Mouse (Mus musculus) limb, embryonic 12.5 days (tissue): Measurements from ENCODE around the gene Zfp839. TPM values are rescaled to one million over a fixed set of nuclear protein-coding genes. Genes with fewer than 3 reads are reported as not detected.

ENCODE experiments used
- ATAC-seq: fragments of 200-750 bp; cut with Nextera tagmentation; 2 replicates; pipeline ENCODE4 v1.8.0; 2017; ENCODE audit warnings: low read depth, moderate TSS enrichment; ENCODE audit not compliant: insufficient number of reproducible peaks, insufficient read depth, low FRiP score, low TSS enrichment
- H3K27ac ChIP-seq: fragments of 300-500 bp; sonication (generic); 2 replicates; pipeline ENCODE4 v1.5.1; 2016; ENCODE audit warnings: mild to moderate bottlenecking, moderate library complexity
- H3K27me3 ChIP-seq: fragments of 300-500 bp; sonication (generic); 2 replicates; pipeline ENCODE4 v1.6.1; 2016; ENCODE audit warnings: mild to moderate bottlenecking, moderate library complexity
- H3K36me3 ChIP-seq: fragments of 300-500 bp; sonication (generic); 2 replicates; pipeline ENCODE4 v1.6.1; 2016; ENCODE audit warnings: mild to moderate bottlenecking, moderate library complexity
- H3K4me1 ChIP-seq: fragments of 300-500 bp; sonication (generic); replicated peaks from 2 replicates; pipeline ENCODE4 v1.6.1; 2016
- H3K4me2 ChIP-seq: fragments of 300-500 bp; sonication (generic); 2 replicates; pipeline ENCODE4 v1.6.1; 2016; ENCODE audit warnings: mild to moderate bottlenecking, moderate library complexity
- H3K4me3 ChIP-seq: fragments of 300-500 bp; sonication (generic); replicated peaks from 2 replicates; pipeline ENCODE4 v1.5.1; 2016; ENCODE audit warnings: mild to moderate bottlenecking
- H3K9ac ChIP-seq: fragments of 300-500 bp; sonication (generic); replicated peaks from 2 replicates; pipeline ENCODE4 v1.6.1; 2016; ENCODE audit warnings: mild to moderate bottlenecking, moderate library complexity
- H3K9me3 ChIP-seq: fragments of 300-500 bp; sonication (generic); 2 replicates; pipeline ENCODE4 v1.6.1; 2016; ENCODE audit warnings: mild to moderate bottlenecking, moderate library complexity
- WGBS: fragments of 180-500 bp; shearing (Covaris S2); methylation state at CpG from one replicate; pipeline ENCODE4 v1.1.7; 2016; 5-methylcytosine and 5-hydroxymethylcytosine counted together
- polyA plus RNA-seq: library from polyadenylated mRNA; unstranded; fragments of >200 nt; fragmentation: Nextera tagmentation; extraction: Ambion mirVana; gene quantifications from 2 replicates; pipeline ENCODE4 v1.2.1, GENCODE M21; 2016

Gene Zfp839
- polyA plus RNA-seq, 1 experiment from 2014 or later: 8.2 TPM

DNA sequence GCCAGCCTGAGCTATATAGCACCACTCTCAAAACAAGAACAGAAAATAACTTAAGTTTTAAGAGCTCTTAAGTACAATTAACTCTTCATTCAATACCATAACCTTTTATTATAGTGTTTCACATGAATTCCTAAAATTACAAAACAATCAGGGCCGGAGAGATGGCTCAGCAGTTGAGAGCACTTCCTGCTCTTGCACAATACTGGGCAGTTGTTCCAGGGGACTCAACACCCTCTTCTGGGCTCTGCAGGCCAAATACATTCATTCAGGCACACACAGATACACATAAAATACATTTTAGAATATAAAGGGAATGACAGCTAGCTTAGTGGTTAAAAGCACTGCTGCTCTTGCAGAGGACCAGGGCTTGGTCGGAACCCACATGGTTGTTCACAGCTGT is 33.2 kb upstream of the Zfp839 start:
- H3K4me2 ChIP-seq: no peak overlapping the region
- no peaks in the 10 kb centered on the region for H3K27me3 ChIP-seq
- no peak for ATAC-seq
- peaks cover 7% of the 10 kb centered on the region; the same call in 1 of the 2 replicates for H3K36me3 ChIP-seq
- no peaks in the 10 kb centered on the region for H3K4me1 ChIP-seq
- no peak overlapping the region for H3K4me3 ChIP-seq
- no peaks in the 10 kb centered on the region for H3K9me3 ChIP-seq
- WGBS: 86% methylated on average over 2 of the region's 2 CpGs
- no peak overlapping the region for H3K9ac ChIP-seq
- H3K27ac ChIP-seq: no peak overlapping the region

DNA sequence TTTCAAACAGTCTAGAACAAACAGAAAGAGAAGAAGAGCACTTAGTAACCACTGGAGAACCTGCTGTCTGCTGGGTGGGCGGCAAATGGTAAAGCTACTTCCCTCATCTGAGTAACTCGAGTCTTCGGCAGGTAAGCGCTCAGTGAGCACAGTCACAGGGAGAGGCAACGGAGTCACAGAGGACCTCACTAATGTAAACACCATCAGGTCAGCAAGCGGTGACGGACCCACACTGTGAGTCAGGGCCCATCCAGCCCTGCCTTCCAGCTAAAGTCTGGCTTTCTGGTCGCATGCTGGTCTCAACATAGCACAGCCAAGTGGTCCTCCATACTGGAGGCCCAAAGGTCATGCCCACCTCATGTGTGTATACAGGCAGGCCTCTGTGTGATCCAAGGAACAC is 30.7 kb upstream of the Zfp839 start:
- no peak for ATAC-seq
- no peaks in the 10 kb centered on the region for H3K36me3 ChIP-seq
- no peak overlapping the region for H3K4me3 ChIP-seq
- no peak overlapping the region for H3K4me2 ChIP-seq
- H3K27me3 ChIP-seq: no peaks in the 10 kb centered on the region
- H3K9me3 ChIP-seq: no peaks in the 10 kb centered on the region
- no peak overlapping the region for H3K27ac ChIP-seq
- 72% methylated on average over 8 of the region's 8 CpGs for WGBS
- H3K9ac ChIP-seq: no peak overlapping the region
- H3K4me1 ChIP-seq: no peaks in the 10 kb centered on the region

DNA sequence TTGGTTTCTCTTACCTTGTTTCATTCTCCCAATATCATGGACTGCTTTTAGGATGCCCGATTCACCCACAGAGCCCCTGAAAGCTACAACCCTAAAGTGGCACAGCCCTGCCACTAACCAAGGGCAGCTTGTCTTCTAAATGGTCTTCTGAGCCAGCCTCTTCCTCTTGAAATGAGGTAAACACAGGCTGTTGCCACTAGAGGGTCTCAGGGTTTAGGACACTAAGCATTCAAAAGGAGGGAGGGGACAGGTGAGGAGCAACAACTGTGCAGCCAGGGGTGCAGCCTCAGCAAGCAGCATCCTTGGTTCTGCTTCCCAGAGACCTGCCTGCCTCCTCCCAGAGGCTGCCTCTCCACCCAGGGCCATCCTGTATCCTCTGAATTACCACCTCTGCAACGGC is 28.3 kb upstream of the Zfp839 start:
- H3K27me3 ChIP-seq: no peaks in the 10 kb centered on the region
- 83% methylated on average over 2 of the region's 2 CpGs for WGBS
- no peak overlapping the region for H3K4me2 ChIP-seq
- no peak overlapping the region for H3K27ac ChIP-seq
- no peak overlapping the region for H3K9ac ChIP-seq
- no peak for ATAC-seq
- H3K4me3 ChIP-seq: no peak overlapping the region
- no peaks in the 10 kb centered on the region for H3K36me3 ChIP-seq
- H3K9me3 ChIP-seq: no peaks in the 10 kb centered on the region
- H3K4me1 ChIP-seq: no peaks in the 10 kb centered on the region

DNA sequence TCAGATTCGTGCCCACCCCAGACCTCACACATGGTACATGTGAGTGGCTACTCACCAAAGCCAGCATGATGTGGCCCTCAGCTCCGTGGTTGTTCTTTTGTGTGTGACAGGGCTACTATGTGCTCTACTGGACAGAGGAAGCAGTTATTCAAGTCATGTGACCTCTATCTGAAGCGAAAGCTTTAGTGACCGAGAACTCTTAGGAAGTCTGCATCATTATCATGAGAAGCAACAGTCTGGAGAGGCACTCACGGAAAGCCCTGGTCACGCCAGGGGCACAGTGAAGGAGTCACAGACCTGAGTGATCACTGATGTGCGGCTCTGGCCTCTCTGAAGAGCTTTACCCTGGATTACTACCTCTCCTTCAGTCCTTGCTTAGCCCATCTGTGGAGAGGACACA is 27.7 kb upstream of the Zfp839 start:
- Histone ChIP-seq H3K4me2 (no peak overlapping the region), H3K9ac (no peak overlapping the region), H3K4me3 (no peak overlapping the region), H3K27me3 (no peaks in the 10 kb centered on the region), H3K27ac (no peak overlapping the region), H3K36me3 (no peaks in the 10 kb centered on the region), H3K9me3 (no peaks in the 10 kb centered on the region), H3K4me1 (no peaks in the 10 kb centered on the region)
- WGBS: 87% methylated on average over 7 of the region's 7 CpGs
- ATAC-seq: no peak

DNA sequence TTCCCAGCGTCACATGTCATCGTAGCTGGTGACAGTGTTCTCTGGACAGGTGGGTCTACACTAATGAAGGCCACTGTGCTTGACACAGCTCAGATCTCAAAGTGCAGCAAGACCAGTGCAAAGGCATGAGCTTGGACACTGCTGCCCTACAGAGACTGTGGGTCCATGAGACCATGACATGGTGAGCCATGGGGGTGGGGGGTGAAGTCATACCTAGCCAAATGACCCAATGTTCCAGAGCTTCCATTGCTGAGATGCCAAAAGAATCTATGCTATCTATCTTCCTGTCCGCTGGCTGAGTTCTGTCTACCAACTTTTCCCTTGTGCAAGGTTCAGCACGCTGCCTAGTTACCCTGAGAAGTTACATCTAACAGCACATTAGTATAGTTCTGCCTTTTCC is 21.1 kb upstream of the Zfp839 start:
- 94% methylated on average over 4 of the region's 4 CpGs for WGBS
- no peak for ATAC-seq
- Histone ChIP-seq H3K9me3 (no peaks in the 10 kb centered on the region), H3K4me1 (no peaks in the 10 kb centered on the region), H3K9ac (no peak overlapping the region), H3K27me3 (no peaks in the 10 kb centered on the region), H3K4me2 (no peak overlapping the region), H3K27ac (no peak overlapping the region), H3K36me3 (no peaks in the 10 kb centered on the region), H3K4me3 (no peak overlapping the region)

DNA sequence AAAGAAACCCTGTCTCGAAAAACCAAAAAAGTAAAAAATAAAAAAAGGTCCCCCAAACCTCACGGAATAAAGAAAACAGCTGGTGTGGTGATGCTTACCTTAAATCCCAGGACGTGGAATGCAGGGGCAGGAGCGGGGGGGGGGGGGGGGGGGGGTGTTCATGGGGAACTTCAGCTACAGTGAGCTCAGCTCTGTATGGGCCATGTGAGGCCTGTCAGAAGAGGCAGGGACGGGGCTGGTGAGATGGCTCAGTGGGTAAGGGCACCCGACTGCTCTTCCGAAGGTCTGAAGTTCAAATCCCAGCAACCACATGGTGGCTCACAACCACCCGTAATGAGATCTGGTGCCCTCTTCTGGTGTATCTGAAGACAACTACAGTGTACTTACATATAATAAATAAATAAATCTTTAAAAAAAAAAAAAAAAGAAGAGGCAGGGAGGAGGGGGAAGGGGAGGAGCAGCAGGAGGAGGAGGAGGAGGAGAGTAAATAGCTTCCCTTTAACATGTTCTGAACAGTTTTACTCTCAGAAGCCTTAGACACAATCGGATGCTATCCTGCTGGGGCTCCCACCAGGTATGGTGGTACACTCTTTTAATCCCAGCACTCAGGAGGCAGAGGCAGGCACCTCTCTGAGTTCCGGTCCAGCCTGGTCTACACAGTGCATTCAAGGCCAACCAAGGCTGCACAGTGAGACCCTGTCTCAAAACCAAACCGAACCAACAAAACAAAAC is 19.6 kb upstream of the Zfp839 start:
- Histone ChIP-seq H3K9ac (no peak overlapping the region), H3K27me3 (no peaks in the 10 kb centered on the region), H3K27ac (no peak overlapping the region), H3K4me2 (no peak overlapping the region), H3K36me3 (no peaks in the 10 kb centered on the region), H3K4me3 (no peak overlapping the region), H3K4me1 (no peaks in the 10 kb centered on the region), H3K9me3 (no peaks in the 10 kb centered on the region)
- WGBS: 87% methylated on average over 10 of the region's 11 CpGs
- ATAC-seq: no peak

DNA sequence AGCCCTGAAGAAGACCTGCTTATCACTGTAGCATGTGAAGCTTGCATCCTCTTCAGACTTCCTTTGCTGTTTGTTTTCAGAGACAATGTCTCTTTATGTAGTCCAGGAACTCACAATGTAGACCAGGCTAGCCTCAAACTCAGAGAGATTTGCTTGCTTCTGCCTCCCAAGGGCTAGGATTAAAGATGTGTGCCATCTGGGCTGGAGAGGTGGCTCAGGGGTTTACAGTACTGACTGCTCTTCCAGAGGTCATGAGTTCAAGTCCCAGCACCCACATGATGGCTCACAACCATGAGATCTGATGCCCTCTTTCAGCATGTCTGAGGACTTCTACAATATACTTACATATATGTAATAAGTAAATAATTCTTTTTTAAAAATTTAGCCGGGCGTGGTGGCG is 14.9 kb upstream of the Zfp839 start:
- no peak overlapping the region for H3K4me3 ChIP-seq
- no peaks in the 10 kb centered on the region for H3K36me3 ChIP-seq
- peaks cover 9% of the 10 kb centered on the region for H3K4me1 ChIP-seq
- 93% methylated on average over 3 of the region's 3 CpGs for WGBS
- no peak overlapping the region for H3K4me2 ChIP-seq
- H3K27ac ChIP-seq: no peak overlapping the region
- no peaks in the 10 kb centered on the region for H3K9me3 ChIP-seq
- ATAC-seq: no peak
- no peak overlapping the region for H3K9ac ChIP-seq
- peaks cover 3% of the 10 kb centered on the region; the same call in 1 of the 2 replicates for H3K27me3 ChIP-seq

DNA sequence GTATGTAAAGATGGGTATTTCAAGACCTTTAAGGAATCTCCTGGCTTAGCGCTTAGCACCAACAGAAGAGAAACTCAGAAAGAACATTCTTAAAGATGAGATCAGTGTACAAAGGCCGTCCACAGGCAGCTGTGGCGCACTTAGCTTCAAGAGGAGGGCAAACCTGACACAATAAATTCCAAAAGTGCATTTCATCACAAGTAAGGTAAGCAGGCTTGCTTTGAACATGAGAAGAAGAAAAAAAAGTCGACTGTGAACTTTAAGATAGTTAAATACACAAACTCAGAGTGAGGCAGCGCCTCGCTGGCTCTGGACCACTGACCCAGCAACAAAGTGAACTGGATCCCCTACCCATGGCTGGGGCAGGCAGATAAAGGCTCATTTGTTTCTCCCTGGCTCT is 13.3 kb upstream of the Zfp839 start:
- no peaks in the 10 kb centered on the region for H3K36me3 ChIP-seq
- H3K9ac ChIP-seq: 0 out of 2 replicates have a peak overlapping the region, but pooled peaks have one; percentile 27
- peaks cover 3% of the 10 kb centered on the region; the same call in 1 of the 2 replicates for H3K27me3 ChIP-seq
- H3K4me3 ChIP-seq: 0 out of 2 replicates have a peak overlapping the region, but pooled peaks have one; percentile 7
- no peaks in the 10 kb centered on the region for H3K9me3 ChIP-seq
- no peak for ATAC-seq
- H3K27ac ChIP-seq: peak overlapping the region; percentile 66
- peaks cover 9% of the 10 kb centered on the region for H3K4me1 ChIP-seq
- peak overlapping the region; percentile 16; the same call in 1 of the 2 replicates for H3K4me2 ChIP-seq
- WGBS: 55% methylated on average over 6 of the region's 6 CpGs

DNA sequence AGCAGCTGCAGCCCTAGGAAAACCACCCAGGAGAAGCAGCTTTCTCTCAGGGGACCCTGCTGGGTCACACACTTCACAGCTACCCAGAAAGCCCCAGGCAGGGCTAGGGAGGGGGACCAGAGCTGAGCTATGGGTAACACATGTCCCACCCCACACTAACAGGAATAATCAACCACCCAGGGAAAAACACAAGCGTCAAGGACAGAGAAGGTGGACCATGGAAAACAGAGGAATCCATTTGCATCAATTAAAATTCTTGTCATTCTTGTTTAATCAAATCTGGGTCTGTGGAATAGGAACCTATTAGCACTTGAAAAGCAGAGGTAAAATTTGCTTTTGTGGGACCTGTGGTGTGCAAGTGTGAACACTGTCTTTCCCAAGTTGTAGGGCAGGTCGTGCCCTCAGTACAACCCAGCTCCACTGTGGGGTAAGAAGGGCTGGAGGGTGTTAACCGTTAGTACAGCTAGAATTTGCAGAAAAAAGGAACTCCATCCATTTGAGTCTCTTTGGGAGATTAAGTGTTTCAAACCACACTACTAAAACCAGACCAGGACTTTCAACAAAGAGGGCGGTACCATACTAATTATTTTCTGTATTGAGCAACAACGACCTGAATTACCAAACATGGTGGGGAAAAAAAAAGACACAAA is 12.7 kb upstream of the Zfp839 start:
- Histone ChIP-seq H3K27me3 (peaks cover 3% of the 10 kb centered on the region; the same call in 1 of the 2 replicates), H3K4me2 (peak overlapping the region; percentile 16; the same call in 1 of the 2 replicates), H3K9me3 (no peaks in the 10 kb centered on the region), H3K36me3 (no peaks in the 10 kb centered on the region), H3K4me1 (peaks cover 9% of the 10 kb centered on the region), H3K9ac (0 out of 2 replicates have a peak overlapping the region, but pooled peaks have one; percentile 27), H3K27ac (peak overlapping the region; percentile 66), H3K4me3 (0 out of 2 replicates have a peak overlapping the region, but pooled peaks have one; percentile 7)
- 41% methylated on average over 5 of the region's 5 CpGs for WGBS
- no peak for ATAC-seq

DNA sequence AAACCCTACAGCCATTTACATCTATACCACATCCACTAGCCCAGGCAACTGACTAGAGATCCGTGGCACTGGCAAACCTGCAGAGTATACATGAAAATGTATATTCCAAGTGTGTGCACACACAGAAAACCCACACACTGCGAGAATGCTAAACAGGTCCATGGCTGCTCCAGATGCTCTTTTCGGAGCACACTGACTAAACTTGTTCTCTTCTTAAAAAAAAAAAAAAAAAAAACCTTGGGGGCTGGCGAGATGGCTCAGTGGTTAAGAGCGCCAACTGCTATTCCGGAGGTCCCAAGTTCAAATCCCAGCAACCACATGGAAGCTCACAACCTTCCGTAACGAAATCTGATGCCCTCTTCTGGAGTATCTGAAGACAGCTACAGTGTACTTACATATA is 12.2 kb upstream of the Zfp839 start:
- H3K4me3 ChIP-seq: no peak overlapping the region
- H3K27me3 ChIP-seq: peaks cover 3% of the 10 kb centered on the region; the same call in 1 of the 2 replicates
- H3K27ac ChIP-seq: no peak overlapping the region
- ATAC-seq: no peak
- H3K9ac ChIP-seq: no peak overlapping the region
- H3K4me1 ChIP-seq: peaks cover 9% of the 10 kb centered on the region
- 90% methylated on average over 8 of the region's 8 CpGs for WGBS
- no peaks in the 10 kb centered on the region for H3K9me3 ChIP-seq
- H3K4me2 ChIP-seq: no peak overlapping the region
- no peaks in the 10 kb centered on the region for H3K36me3 ChIP-seq

DNA sequence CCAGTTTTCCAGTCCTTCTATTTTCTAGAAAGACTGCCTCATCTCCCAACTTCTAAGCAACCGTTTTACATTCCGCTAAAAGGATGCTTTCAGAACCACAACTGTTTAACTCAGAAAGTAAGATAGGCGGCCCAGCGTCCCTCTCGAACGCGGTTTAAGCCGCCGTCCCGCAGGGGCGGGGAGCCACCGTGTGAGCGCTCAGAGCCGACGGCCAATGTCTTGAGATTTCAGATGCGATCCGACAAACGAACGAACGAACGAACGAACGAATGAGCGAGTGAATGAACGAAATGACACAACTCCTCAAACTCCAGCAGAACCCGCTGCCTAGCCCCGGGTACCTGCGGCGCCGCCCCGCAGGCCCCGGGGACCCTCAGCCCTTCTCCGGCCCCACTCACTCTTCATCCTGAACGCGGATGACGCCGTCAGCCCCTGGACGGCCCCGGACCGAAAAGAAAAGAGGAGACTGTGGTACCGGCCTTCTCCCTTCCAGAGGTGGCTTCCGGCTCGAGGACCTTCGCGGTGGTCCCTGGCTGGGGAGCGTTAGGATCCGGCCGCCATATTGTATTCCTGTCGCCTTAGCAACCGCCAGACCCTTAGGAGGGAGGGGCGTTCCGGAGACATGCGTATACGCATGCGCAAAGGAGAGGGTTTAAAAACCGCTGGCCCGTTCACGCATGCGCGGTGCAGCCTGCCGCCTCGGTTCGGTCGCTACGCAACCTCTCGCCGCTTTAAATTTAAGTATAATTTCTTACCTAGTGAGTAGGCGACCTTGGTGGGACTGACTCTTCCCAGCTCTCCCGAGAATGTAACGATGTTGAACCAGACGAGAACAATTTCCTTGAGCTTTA is 9.5 kb upstream of the Zfp839 start, which contains the start of gene Mok:
Gene Mok (minus strand): TSS at position 592 of the 851 bp plus-strand sequence.
- Histone ChIP-seq H3K4me2 (peak within 1 kb of the TSS; percentile 68), H3K9me3 (no peaks in the 10 kb centered on the region), H3K9ac (peak within 1 kb of the TSS; percentile 60), H3K36me3 (no peaks in the 10 kb centered on the region), H3K27me3 (peaks cover 21% of the 10 kb centered on the region), H3K4me3 (peak within 1 kb of the TSS; percentile 75), H3K4me1 (peaks cover 9% of the 10 kb centered on the region), H3K27ac (0 out of 2 replicates have a peak within 1 kb of the TSS, but pooled peaks have one; percentile 29)
- ATAC-seq: peak; percentile 84
- under 1% methylated on average over 71 of the region's 71 CpGs for WGBS
